Mouse (Mus musculus) cerebellum, adult 2 months (tissue): Measurements from ENCODE around the gene Sarnp.
A peak's percentile ranks its signal among the peaks of the same experiment; 100 is the strongest.

Source experiments
- CTCF ChIP-seq: fragments of 200-500 bp; IDR thresholded peaks from 2 replicates; pipeline ENCODE4 v1.5.1; 2011; ENCODE audit warnings: low read depth, mild to moderate bottlenecking, control low read depth, low read length, moderate library complexity, borderline replicate concordance; ENCODE audit not compliant: insufficient read depth
- POLR2A ChIP-seq: fragments of 200-500 bp; IDR thresholded peaks from 2 replicates; pipeline ENCODE4 v1.6.1; 2011; ENCODE audit warnings: low read length, control low read depth, borderline replicate concordance; ENCODE audit not compliant: insufficient read depth

DNA sequence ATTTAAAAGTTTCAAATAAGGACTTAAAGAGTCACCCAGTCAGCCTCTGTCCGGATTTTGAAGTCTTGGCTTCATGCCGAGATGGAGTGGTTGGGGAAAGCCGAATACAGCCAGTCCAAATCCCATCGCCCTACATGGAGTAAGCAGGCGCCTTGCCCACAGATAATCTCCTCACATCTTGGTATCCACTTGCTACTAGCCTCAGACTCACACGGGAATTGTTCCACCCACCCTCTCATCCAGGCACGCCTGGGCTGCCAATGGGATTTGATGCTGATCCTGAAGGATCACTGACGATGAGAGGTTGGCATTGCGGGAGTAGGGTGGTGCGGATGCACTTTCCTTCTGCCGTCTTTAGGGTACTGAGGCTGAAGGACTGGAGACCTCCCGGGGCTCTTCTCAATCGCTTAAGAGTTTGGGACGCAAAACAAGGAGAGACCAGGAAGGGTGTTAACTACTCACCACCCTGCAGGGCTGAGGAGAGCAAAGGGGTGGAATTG, 13.3 kb upstream of the Sarnp start, which contains the start of gene Dnajc14:
- TF ChIP-seq POLR2A: peak; percentile 39; the same call in 1 of the 2 replicates
- no peak for TF ChIP-seq CTCF
